Mouse (Mus musculus): ENCODE measurements around the gene Ccl26.
"Not testable (repeated sequence)": the region's sequence is repeated elsewhere in the genome, so short reads cannot be mapped to it uniquely, and the experiment has no call there.

Gene Ccl26

DNA sequence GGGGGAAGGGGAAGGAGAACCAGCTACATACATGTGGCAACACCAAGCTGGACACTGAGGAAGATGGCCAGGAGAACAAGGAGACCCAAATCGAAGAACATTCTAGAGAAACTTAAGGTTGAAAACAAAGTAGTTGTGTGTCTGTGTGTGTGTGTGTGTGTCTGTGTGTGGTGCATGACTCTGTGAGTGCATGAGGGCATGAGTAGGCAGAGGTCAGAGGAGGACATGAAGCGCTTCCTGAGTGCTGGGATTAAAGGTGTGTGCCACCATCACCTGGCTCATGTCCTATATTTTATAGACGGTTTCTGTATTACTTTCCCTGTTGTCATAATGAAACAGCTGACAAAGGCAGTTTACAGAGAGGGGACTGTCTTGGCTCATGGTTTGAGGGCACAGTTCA lies at the start of gene Ccl26:
Gene Ccl26, minus strand, starts transcription at position 101 of the 400 bp plus-strand sequence.
- no peak for DNase-seq (ENCODE audit: low read depth)

DNA sequence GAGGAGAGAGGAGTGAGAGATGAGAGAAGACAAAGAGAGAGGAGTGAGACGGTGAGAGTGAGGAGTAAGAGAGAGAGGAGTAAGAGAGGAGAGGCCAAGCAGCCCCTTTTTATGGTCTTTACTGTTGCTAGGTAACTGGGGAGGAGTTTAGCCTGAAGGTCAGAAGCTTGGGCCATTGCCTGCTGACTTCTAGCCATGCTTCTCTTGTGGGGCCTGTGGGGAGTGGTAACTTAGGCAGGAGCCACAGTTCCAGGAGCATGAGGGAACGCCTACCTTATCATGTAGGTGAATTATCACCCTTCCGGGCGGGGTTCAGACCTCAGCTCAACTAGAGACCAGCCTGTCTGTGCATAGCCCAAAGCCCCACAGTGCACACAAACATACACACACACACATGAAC lies 46.4 kb upstream of the Ccl26 start:
- no peak for DNase-seq (ENCODE audit: low read depth)

DNA sequence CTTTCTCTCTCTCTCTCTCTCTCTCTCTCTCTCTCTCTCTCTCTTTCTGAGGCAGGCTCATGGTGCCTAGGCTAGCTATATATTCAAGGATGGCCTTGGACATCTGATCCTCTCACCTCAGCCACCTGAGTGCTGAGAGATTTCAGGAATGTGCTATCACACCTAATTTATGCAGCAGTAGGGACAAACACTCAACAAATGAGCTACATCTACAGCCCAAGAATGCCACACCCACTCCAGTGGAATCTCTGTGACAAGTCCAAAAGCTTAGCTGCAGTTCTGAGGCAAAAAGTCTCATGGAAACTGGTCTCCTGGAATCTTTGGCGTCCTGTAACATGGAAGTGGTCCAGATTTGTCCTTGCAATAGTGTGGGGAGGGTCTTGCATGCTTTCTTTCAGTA lies 44.2 kb upstream of the Ccl26 start:
- DNase-seq (ENCODE audit: low read depth), result no peak

DNA sequence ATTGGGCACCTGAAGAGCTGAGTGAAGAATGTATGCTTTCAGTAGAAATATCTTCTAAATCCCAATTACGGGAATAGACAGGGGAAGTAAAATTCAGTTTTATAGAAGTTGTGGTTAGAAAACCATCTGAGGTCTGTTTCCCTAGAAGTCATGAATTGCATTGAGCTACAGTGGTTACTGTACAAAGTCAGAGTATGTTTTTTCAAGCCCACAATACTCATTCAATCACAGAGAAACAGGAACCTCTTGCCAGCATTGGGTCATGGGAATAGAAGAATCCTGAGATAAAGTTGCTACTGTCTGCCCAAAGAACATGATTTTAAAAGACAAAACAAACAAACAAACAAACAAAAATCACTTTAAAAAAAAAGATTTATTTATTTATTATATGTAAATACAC lies 43.3 kb upstream of the Ccl26 start:
- DNase-seq (ENCODE audit: low read depth), result not testable (repeated sequence)

DNA sequence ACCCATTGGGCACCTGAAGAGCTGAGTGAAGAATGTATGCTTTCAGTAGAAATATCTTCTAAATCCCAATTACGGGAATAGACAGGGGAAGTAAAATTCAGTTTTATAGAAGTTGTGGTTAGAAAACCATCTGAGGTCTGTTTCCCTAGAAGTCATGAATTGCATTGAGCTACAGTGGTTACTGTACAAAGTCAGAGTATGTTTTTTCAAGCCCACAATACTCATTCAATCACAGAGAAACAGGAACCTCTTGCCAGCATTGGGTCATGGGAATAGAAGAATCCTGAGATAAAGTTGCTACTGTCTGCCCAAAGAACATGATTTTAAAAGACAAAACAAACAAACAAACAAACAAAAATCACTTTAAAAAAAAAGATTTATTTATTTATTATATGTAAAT lies 41.3 kb upstream of the Ccl26 start:
- not testable (repeated sequence) for DNase-seq (ENCODE audit: low read depth)

DNA sequence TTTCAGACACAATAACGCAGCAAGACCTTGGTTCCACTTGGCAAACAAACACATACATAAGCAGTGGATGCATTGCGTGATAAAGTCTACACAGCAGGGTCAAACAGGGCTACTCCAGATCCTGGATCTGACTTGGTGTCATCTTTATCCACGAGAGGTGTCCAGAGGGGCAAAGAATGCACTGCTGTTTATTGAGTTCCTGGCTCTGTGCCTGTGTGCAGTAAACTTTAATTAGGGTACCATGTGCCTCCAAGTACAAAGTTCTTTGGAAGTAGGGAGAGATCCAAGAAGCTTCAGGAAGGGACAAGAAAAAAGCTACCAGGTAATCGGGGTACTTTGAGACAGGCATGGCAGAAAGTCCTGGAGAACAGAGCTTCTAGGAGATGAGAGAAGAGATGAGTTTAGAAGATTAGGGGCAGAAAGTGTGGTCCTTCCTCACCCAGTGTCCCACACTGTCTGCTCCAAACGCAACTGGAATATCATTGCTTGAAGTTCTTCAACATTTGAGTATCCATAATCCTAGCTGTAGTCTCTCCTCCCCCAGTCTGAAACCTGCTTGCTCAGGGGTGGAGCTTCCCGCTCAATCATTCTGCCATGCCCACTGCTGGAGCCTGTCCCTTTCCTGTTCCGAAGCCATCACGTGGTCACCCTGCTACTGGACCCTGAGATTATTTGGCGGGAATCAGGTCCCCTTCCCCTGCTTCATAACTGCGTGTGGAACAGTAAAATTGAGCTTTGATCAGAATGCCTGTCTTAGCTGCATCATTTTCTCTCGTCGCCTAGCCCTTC lies 26.8 kb upstream of the Ccl26 start:
- DNase-seq (ENCODE audit: low read depth), result no peak

DNA sequence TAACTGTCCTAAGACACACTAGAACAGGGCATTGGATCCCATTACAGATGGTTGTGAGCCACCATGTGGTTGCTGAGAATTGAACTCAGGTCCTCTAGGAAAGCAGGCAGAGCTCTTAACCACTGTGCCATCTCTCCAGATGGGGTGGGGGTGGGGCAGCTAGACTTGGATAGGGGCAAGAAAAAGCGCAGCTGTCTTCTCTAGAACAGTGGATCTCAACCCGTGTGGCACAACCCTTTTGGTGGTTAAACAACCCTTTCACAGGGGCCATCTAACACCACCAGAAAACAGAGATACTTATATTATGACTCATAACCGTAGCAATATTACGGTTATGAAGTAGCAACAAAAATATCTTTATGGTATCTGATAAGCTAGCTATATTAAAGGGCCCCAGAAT lies 24.4 kb upstream of the Ccl26 start:
- DNase-seq (ENCODE audit: low read depth), result peak; percentile 18

DNA sequence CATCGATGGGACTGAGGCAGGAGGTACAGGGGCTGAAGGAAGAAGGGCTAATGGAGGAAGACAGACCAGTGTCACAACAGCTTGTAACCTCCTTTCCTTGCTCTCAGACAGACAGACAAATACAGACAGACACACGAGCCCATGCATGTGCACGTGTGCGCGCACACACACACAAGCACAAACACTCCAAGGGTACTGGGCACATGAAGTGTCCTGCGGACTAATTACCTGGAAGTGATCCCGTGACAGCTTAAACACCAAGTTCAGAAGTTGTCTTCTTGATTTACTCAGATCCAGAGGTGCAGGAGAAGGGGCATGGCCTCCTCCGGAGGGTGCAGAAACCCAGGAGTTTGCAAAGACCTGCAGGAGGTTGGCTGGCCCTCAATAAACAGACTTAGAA lies 22.3 kb upstream of the Ccl26 start:
- DNase-seq (ENCODE audit: low read depth), result no peak

DNA sequence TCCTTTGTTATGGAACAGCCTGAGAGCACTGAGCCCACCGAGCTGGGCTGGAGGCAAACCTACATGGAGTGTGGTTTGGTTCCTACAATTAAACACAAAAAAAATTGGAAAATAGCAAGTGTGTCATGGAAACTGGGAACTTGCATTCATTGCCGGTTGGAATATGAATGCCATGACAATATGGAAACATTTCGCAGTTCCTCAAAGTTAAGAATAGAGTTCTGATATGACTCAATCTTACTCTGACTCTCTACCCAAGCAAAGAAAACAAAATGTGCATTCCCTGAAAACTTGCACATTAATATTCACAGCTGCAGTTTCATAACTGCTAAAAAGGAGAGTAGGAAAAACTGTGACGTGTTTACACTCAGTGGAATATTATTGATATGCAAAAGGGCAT lies 19.0 kb upstream of the Ccl26 start:
- DNase-seq (ENCODE audit: low read depth), result no peak

DNA sequence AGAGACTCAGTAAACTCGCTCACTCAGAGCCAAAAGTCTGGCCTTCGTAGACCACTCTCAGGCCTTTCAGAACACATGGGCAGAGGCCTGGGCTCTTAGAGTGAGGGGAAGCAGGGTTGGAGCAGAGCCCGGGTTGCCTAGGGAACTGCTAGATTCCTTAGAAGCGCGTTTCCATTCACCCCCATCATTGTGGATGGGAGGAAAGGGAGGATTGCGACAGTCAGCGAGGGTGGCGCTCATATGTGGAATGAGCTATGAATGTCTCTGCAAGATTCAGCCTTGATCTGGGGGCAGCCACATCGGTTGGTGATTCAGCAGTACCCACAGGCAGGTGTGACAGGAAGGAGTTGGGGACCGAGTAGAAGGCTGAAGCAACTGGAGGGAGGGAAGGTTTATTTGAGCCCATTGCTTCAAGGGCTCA lies 16.0 kb upstream of the Ccl26 start:
- no peak for DNase-seq (ENCODE audit: low read depth)

DNA sequence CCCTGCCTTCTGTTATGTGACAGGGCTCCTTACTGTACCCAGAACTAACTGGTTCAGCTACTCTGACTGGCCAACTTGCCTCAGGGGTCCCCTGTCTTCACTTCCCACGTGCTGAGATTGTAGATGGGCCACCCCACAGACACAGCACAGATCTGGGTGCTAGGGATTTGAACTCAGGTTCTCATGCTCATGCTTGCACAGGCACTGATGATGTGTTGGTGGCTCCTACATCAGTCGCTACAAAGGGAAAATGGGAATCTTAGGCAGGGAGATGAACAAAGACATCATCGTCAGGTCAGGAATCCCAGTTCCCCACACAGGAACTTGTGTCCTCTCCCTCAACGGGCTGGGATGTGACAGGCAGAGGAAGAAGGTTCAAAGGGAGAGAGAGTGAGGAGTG lies 12.7 kb upstream of the Ccl26 start:
- no peak for DNase-seq (ENCODE audit: low read depth)

DNA sequence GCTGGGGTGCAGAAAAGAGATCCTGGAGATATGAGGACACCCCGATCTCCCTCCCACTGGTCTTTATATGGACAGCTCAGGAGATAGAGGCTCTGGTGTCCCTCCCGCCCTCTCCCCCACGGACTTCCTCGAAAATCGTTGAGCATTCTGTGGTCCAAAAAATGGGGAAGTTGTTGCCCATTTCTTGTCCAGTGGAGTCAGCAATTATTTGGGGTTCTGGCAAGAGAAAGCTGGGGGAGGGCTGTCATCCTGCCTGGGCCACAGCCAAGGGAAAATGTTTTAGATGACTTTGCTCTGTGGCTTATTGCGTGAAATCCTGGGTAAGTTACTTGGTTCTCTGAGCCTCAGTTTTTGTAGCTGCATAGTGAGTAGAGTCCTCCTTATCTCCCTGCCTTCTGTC lies 9.6 kb upstream of the Ccl26 start, which contains the start of gene Ccl24:
Gene Ccl24, minus strand, starts transcription at position 44 of the 400 bp plus-strand sequence.
- DNase-seq (ENCODE audit: low read depth), result no peak

DNA sequence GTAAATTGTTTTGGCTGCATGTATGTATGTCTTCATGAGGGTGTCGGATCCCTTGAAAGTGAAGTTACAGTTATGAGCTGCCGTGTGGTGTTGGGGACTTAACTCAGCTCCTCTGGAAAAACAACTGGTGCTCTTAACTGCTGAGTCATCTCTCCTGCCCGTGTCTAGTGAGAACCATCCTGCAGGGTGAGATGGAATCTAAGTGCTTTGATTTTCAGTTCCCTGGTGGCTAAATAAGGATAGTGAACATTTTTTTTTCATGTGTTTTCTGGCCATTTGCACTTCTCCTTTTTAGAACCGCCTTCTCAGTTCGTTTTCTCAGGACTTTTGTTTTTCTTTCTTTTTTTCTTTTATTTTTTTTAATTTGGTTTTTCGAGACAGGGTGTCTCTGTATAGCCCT lies 5.3 kb upstream of the Ccl26 start:
- no peak for DNase-seq (ENCODE audit: low read depth)

DNA sequence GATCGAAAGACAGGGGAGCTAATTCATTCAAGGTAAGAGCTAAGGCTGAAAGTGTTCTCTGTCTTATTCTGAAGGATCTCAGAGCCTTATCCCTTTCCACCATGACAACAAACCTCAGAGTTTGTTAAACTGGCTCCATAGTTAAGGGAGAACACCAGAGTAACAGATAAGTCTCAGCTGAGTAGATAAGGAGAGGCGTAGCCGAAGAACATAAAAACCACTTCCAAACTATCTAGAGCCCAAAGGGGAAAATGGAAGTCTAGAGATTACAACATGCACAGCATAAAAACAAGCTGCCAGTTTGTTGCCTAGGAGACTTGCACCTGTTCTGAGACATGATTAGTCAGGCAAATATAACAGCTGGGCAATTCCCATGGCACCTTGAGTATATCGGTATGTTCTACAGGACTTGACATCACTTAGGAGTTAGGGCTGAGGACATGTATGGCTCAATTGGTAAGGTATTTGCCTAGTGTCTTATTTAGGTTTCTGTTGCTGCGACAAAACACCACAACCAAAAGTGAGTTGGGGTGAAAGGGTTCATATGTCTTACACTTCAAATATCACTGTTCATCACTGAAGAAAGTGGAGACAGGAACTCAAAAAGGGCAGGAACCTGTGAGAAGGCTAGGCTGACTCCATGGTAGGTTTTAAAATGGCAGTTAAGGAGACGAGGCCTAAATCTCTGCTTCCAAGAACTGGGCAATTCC lies 4.3 kb upstream of the Ccl26 start:
- DNase-seq (ENCODE audit: low read depth), result no peak

DNA sequence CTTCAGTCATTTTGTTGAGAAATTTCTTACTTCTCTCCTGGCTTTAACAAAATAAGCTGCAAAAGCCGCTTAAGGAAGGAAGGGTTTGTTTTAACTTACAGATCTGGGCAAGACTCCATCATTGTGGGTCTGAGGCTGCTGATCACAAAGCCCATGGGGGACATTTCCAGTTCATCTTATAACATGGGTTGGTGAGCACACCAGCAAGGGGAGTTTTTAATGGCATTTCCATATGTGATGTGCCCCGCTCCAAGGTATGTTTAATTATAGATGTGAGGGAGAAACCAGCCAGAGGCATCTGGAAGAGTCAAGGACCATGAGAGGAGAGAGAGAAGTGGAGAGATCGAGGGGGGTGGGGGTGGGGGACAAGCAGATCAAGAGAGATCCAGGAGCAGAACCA lies 5.7 kb downstream of the Ccl26 start:
- no peak for DNase-seq (ENCODE audit: low read depth)

DNA sequence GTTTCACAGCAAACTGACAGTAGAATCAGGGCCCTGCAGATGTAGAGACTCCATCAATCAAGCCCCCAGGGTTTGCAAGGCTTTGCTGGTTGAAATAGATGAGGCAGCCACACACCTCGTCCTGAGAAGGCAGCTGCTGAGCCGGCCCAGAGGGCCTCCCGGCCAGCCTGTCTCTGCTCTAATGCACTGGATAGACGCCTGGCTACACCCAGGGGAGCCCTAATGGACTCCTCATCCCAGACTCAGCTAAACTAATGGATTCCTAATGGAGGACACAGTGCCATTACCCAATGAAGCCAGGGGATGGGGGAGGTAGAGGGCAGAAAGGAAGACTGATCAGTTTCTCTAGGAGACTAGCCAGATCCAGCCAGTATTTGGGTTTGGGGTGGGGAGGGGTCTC lies 6.3 kb downstream of the Ccl26 start:
- DNase-seq (ENCODE audit: low read depth), result no peak

DNA sequence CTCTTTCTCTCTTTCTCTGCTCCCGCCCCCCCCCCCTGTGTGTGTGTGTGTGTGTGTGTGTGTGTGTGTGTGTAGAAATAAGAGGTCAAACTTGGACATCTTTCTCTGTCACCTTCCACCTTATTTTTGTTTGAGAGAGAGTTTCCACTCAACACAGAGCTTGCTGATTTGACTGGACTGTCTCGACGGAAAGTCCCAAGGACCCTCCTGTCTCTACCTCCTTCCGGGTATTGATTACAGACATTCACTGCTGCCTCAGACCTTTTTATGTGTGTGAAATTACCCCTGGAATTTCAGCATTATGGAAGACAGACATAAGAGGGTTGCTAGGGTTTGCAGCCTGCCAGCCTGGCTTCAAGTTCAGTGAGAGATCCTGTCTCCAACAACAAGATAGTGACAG lies 7.1 kb downstream of the Ccl26 start:
- DNase-seq (ENCODE audit: low read depth), result no peak

DNA sequence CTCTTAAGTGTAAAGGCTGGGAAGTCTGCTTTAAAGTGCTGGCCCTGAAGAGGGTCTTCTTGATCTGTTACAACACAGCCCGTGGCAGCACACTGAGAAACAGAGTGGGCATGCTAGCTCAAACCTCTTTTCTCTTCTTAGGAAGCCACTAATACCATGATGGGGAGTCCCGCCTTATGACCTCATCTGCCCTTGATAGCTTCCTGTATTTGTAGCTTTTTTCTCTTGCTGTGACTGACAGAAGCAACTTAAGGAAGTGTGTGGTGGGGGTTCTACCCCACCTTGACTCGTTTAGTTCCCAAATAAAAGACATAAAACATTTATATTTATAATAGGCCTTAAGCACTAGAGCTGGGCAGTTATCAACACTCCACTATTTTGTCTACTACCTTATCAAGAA lies 11.8 kb downstream of the Ccl26 start:
- peak; percentile 28 for DNase-seq (ENCODE audit: low read depth)

DNA sequence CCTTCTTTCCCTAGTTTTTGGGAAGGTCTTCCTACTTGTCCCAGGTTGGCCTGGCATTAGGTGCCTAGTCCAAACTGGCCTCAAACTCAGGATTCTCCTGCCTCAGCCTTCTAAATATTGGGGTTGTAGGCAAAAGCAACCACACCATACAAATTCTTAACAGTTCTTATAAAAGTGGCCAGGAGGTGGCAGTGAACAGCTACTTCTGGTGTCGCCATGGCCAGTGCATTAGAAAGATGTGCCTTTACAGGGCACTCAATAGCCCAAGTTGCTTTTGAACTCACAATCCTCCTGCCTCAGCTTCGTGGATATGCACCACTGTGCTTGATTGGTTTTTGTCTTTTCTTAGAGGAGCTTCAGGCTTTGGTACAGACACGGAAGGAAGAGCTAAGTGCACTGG lies 12.5 kb downstream of the Ccl26 start:
- DNase-seq (ENCODE audit: low read depth), result peak; percentile 71

DNA sequence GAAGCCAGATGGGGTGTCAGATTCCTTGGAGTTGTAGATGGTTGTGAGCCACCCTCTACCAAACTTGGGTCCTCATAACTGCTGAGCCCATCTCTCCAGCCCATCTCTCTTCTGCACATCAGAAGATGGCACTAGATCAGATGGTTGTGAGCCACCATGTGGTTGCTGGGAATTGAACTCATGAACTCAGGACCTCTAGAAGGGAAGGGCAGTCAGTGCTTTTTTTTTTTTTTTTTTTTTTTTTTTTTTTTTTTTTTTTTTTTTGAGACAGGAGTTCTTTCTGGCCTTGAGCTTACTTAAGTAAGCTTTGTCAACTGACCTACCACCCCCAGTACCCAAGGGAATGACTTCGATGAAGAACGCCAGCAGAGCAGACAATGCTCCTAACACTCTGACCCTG lies 15.4 kb downstream of the Ccl26 start:
- DNase-seq (ENCODE audit: low read depth), result no peak

DNA sequence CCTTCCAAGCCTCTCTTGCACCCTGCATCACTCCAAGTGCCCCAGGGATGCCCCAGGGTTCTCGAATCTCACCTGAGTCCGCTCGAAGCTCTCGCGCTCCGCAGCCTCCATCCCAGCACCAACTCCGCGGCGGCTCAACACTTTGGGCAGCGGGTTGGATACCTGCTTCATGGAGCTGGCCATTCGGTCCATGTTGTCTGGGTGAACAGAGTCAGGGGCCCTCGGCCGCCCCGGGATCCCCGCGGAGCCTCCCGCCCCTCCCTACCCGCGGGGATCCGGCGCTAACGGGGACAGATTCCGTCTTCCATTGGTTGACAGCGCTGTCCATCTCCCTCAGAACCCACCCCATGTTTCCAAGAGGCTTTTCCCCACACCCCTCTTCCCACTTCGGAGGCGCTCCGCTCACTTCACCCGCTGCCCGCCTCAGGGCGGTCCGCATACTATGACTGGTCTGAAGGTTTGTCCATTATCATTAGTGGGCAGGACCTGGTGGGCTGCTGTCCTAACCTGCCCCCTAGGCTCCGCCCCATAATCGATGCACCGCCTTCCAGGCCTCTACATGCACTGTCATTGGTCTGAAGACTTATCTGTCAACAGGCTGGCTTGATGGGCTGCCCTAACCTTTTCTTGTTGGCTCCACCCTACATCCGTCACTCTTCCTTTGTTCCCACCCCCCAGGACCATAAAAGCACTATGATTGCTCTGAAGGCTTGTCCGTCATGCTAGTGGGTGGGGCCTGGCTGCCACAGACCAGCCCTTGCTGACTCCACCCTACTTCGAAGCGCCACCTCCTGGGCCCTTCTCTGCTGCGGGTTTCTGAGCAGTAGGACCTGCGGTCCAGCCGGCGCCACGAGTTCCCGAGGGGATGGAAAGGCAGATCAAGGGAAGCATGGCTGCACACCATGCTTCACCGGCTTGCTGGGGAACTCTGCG lies 18.2 kb downstream of the Ccl26 start, which contains the start of gene Hip1:
Gene Hip1, minus strand, starts transcription at position 256 of the 933 bp plus-strand sequence.
- peak; percentile 99 for DNase-seq (ENCODE audit: low read depth)

DNA sequence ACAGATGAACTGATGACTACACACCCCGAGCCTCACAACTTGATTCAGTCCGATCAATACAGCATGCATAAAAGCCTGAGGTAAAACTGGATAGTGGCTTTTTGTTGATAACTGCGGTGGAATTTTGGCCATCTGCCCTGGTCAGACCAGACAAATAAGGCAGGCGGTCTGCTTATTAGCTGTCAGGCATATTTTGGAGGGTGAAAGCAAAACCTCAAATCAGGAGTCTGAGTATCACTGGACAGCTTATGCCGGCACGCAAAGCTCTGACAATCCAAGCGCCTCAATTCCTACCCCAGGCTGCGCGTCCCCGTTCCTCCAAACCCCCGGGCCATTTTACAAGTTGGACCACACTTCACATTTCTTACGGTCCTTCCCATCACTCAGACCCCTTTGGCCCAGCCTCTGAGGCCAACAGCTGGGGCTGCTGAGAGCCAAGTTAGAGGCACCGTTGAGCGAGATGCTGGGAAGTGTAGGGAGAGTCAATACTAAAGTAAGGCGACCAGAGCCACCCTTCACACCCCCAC lies 19.3 kb downstream of the Ccl26 start:
- peak; percentile 25 for DNase-seq (ENCODE audit: low read depth)
